Mouse (Mus musculus) yolk sac, embryonic 10.5 days (tissue): Measurements from ENCODE around the gene Rad51b.

Experiments
- DNase-seq: peaks from one replicate; pipeline ENCODE4 v3.0.0-alpha.2; 2017; ENCODE audit warnings: low spot score

Gene Rad51b

DNA sequence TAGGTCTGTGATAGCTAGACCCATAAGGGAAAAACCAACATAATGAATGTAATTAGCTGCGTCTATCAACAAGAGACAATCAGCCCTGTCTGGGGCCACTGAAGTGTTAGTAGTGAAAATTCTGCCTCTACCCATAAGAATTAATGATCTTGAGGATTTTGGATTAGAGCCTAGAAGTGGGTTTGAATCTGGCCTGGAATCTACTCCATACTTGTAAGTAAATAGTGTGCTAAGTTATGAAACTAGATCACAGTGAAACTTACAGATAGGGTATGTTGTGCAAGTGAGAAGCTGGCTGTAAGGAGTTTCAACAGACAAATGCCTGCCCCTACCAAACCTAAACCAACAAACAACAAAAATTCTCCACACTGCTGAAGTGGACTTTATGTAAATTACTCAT, 83.1 kb downstream of the Rad51b start:
- DNase-seq, result no peak

DNA sequence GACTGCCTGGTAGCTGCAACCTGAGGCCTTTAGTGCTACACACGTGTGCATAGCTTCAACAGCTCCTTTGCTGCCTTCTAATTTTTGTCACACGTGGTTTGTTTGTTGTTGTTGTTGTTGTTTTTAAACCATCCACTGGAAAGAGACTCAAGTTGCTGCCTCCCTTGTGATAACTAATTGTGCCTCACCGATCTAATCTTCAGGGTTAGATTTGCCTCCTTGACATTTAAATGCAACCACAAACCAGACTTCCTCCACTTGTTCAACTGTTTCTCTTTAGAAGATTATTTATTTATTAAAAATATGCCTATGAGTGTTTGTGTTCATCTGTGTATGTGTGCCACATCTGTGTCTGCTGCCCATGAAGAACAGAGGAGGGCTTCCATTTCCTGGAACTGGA, 84.4 kb downstream of the Rad51b start:
- DNase-seq, result no peak

- DNase-seq, result no peak
Observed at GRCm38 (mm10) chr12:79382416-79382815, 85.3 kb downstream of the Rad51b start.

- no peak for DNase-seq
Observed at GRCm38 (mm10) chr12:79383583-79383982, 86.5 kb downstream of the Rad51b start.

- no peak for DNase-seq
Observed at GRCm38 (mm10) chr12:79384787-79385186, 87.7 kb downstream of the Rad51b start.

DNA sequence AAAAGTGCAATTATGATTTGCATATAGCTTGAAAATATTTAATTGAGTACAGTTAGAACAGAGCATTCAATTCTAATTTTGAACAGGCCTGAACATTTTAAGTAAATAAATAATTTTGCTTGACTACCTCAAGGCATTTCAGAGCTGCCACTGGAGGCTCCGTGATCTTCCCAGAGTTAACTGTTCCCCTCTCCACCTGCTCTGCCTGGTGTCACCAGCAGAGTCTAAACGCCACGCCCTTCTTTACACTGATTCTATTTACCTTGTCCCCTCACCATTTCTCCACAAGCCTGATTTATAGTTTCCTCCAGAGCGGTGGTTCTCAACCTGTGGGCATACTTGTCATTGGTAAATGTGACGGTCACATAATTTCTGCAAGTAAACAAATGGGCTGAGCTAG, 88.1 kb downstream of the Rad51b start:
- DNase-seq, result no peak

DNA sequence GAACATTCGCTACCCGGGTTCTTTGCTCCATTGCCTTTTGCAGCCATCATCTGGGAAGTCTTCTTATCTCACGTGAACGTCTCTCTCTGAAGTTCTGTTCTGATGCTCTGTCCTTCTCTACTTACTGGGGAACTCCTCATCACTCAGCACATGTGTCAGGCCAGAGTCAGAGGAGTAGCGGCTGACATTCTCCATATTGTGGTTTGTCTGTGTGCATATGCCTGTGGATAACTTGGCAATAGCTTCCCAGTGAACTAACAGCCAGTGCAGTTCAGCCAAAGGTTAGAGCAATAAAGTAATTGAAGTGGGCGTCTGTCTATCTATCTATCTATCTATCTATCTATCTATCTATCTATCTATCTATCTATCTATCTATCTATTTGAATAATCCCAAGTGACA, 90.8 kb downstream of the Rad51b start:
- no peak for DNase-seq

DNA sequence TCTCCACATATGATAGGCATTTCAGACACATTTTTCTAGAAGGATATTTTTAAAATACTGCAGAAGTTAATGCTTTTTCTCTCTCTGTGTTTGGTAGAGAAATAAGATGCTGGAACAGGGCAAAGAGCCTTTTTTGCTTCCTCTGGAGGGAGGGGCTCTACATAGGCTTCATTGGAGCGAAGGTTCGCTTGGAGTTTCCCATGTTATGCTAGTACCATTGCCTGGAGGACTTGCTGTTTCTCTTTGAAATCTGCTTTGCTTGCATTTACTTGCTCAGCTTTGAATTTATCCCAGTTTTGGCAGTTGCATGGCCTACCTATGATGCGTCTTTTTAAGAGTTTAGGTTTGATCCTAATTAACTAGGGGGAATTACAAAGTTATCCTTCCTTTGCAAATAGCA, 92.2 kb downstream of the Rad51b start:
- DNase-seq, result no peak

GRCm38 (mm10) chr12:79389971-79390370, 92.9 kb downstream of the Rad51b start:
- no peak for DNase-seq

DNA sequence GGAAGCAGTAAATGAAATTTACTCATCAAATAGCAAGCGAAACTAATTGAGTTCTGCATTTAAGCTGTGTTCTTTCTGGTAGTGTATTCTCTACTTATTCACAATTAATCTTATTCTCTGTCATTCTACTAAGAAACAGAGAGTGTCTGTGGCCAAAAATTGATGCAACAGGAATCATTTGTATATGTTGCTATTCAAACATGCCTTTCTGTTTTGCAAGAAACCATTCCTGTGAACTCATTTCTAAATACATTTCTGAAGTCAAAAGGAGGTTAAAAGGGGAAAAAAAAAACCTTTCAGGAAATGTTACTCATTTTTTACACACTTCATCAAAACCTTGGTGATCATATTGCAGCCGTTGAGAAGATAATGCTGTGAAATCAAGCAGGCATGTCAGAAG, 96.6 kb downstream of the Rad51b start:
- no peak for DNase-seq

DNA sequence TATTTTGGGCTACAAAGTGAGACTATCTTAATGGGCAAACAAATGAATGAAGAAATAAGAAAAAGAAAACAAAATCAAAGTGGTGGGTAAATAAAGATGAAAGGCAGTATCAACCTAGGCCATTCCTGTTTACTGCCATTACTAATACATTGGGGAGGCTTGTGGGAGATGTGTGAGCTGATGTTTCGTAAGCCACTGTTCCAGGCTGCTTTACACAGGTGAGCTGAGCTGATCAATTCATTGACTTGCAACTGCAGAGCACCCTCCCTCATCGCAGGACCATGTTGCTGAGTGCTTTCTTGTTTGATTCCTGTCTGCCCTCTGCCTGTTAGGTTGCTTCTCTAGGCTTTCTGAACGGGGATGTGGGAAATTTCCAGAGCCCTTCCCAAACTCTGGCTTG, 106.9 kb downstream of the Rad51b start:
- DNase-seq, result no peak

- DNase-seq, result no peak
Observed at GRCm38 (mm10) chr12:79404494-79404893, 107.4 kb downstream of the Rad51b start.

DNA sequence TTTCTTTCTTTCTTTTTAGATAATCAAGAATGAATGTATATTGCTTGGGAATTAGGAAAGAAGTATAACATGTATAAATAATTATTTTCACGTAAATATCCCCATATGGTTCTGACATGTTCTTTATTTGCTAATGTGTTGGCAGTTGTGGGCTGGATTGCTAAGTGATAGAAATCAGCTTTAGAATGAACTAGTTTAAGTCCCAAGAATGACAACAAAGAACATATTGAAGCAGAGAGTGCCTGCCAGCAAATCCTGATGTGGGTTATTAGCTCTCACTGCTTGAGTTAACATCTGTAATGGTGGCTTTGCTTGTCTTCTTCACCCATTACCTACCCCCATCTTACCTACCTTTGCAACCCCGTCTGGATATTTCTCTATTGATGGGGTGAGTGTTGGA, 111.6 kb downstream of the Rad51b start:
- no peak for DNase-seq

- no peak for DNase-seq
Observed at GRCm38 (mm10) chr12:79409126-79409860, 112.2 kb downstream of the Rad51b start.

GRCm38 (mm10) chr12:79412894-79413507, 115.9 kb downstream of the Rad51b start:
- DNase-seq, result no peak

GRCm38 (mm10) chr12:79417360-79417759, 120.3 kb downstream of the Rad51b start:
- no peak for DNase-seq

- DNase-seq, result no peak
Observed at GRCm38 (mm10) chr12:79420605-79421004, 123.5 kb downstream of the Rad51b start.

GRCm38 (mm10) chr12:79429507-79430291, 132.6 kb downstream of the Rad51b start:
- no peak for DNase-seq

DNA sequence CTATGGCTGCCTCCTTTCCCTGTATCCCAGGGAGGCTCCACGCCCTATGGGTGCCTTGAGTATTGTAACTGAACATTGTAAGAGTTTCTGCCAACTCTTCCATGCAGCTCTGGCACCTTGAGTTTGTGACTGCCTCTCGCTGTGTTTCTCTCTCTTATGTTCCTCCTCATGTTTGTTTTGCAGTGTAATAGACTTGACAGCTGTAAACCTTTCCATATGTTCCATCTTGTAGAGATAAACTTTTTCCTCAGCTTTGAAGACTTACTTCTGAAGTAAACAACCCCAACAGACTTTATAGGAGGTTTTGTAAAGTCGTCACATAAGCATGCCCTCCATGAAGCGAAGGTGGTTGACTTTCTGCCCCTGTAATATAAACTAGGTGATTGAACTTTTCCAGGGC, 134.1 kb downstream of the Rad51b start:
- DNase-seq, result no peak

DNA sequence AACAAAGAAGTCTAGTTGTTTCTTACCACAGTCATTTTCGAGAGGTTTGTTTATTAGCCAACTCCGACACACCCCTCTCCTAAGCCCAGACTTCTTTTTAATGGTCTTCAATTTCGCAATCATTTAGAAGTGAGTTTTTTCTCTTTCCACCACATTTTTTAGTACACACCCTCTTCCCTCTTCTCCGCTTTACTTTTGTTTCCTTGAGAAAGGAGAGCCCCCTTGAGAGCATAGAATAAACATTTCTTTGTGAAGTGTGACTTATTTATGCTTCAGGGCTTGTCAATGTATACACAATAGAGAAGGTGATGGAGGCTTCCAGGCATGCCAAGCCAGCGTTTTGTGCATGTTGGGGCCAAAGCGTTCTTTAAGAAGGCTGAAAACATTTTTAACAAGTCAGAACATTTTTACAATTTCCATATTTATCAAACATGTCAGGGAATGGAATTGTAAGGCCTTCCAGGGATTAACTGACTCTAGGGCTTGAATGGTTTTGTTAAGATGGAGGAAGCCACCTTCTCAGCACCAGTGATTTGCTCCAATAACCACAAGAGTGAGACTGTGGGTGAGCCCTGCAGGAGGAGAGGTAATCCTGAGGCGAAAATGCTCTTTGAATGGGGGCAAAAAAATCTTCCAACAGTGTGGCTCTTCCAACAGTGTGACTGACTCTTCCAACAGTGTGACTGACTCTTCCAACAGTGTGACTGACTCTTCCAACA, 136.8 kb downstream of the Rad51b start:
- no peak for DNase-seq

DNA sequence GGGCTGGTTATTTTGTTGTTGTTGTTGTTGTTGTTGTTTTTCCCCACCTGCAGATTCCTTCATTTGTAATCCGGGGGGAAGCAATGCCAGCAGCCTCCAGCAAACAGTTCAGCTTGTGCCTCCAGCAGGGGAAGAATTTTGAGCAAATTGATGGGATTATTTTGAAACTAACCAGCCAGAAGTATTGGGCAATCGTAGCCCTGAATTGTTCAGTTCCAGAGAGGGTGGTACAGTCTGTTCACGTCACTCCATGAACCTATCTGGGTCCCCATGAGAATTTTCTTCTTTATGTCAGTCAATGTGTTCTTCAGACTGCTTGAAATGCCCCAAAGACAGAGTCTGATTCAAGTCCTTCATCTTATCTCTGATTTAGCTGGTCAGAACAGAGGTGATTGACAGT, 138.4 kb downstream of the Rad51b start:
- DNase-seq, result no peak

DNA sequence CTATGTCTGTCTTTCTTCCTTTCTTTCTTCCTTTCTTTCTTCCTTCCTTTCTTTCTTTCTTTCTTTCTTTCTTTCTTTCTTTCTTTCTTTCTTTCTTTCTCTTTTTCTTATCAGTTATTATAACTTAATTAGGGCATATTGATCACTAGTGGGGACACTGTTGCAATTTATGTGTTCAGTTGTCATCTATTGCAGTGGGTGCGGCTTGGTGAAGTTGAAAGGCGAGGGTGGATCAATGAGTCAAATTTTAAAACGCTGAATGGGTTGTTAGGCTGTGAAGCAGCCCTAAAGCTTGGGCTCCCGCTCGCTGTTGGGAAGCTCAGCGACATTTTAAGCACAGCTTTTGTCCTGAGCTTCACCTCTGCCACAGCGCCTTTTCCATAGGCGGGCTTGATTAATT, 139.0 kb downstream of the Rad51b start:
- no peak for DNase-seq

- DNase-seq, result no peak
Observed at GRCm38 (mm10) chr12:79436892-79437291, 139.8 kb downstream of the Rad51b start.
